Mouse (Mus musculus): ENCODE measurements around the gene Abhd15. TPM values are rescaled to one million over a fixed set of nuclear protein-coding genes. Genes with fewer than 3 reads are reported as not detected.

The Abhd15 gene
- polyA plus RNA-seq, 1 experiment from 2014 or later: 3.2 TPM

- ATAC-seq (replicated peaks; ENCODE audit: extremely low read depth, insufficient read depth, low FRiP score): peak; percentile 42
- H3K4me1 ChIP-seq (ENCODE audit: control insufficient read depth, insufficient read depth, low read length): peaks cover 66% of the 10 kb centered on the region
Observed at GRCm38 (mm10) chr11:77491502-77492291, 23.2 kb upstream of the Abhd15 start.

GRCm38 (mm10) chr11:77492311-77492871 is 22.5 kb upstream of the Abhd15 start:
- peak overlapping the region; percentile 95 for H3K9ac ChIP-seq (ENCODE audit: low read length)
- no peaks in the 10 kb centered on the region for H3K36me3 ChIP-seq (ENCODE audit: control insufficient read depth, insufficient read depth)
- ATAC-seq (replicated peaks; ENCODE audit: extremely low read depth, insufficient read depth, low FRiP score): no peak
- no peaks in the 10 kb centered on the region for H3K27me3 ChIP-seq (ENCODE audit: control insufficient read depth, insufficient read depth, low read length)
- H3K27ac ChIP-seq (ENCODE audit: low read length): peak overlapping the region; percentile 87
- H3K4me3 ChIP-seq (ENCODE audit: low read length): peak overlapping the region; percentile 95
- H3K4me2 ChIP-seq (ENCODE audit: low read depth, low read length): peak overlapping the region; percentile 96
- H3K9me3 ChIP-seq (replicated peaks; ENCODE audit: control insufficient read depth, low read length): no peaks in the 10 kb centered on the region
- H3K4me1 ChIP-seq (ENCODE audit: control insufficient read depth, insufficient read depth, low read length): peaks cover 65% of the 10 kb centered on the region
- WGBS: 0% methylated on average over 18 of the region's 18 CpGs

More at GRCm38 (mm10) chr11:77491502-77492291, 23.2 kb upstream of the Abhd15 start:
- H3K9me3 ChIP-seq (replicated peaks; ENCODE audit: control insufficient read depth, low read length): no peaks in the 10 kb centered on the region
- peak overlapping the region; percentile 95 for H3K4me3 ChIP-seq (ENCODE audit: low read length)
- WGBS: under 1% methylated on average over 23 of the region's 23 CpGs
- peak overlapping the region; percentile 96 for H3K4me2 ChIP-seq (ENCODE audit: low read depth, low read length)
- no peaks in the 10 kb centered on the region for H3K27me3 ChIP-seq (ENCODE audit: control insufficient read depth, insufficient read depth, low read length)
- peak overlapping the region; percentile 87 for H3K27ac ChIP-seq (ENCODE audit: low read length)
- H3K36me3 ChIP-seq (ENCODE audit: control insufficient read depth, insufficient read depth): no peaks in the 10 kb centered on the region
- peak overlapping the region; percentile 95 for H3K9ac ChIP-seq (ENCODE audit: low read length)

GRCm38 (mm10) chr11:77492911-77493332 is 22.0 kb upstream of the Abhd15 start:
- Histone ChIP-seq H3K27me3 (ENCODE audit: control insufficient read depth, insufficient read depth, low read length) (no peaks in the 10 kb centered on the region), H3K4me3 (ENCODE audit: low read length) (peak overlapping the region; percentile 95), H3K27ac (ENCODE audit: low read length) (peak overlapping the region; percentile 87), H3K9ac (ENCODE audit: low read length) (peak overlapping the region; percentile 95), H3K4me1 (ENCODE audit: control insufficient read depth, insufficient read depth, low read length) (peaks cover 66% of the 10 kb centered on the region), H3K4me2 (ENCODE audit: low read depth, low read length) (peak overlapping the region; percentile 96), H3K36me3 (ENCODE audit: control insufficient read depth, insufficient read depth) (no peaks in the 10 kb centered on the region), H3K9me3 (replicated peaks; ENCODE audit: control insufficient read depth, low read length) (no peaks in the 10 kb centered on the region)
- peak; percentile 79 for ATAC-seq (replicated peaks; ENCODE audit: extremely low read depth, insufficient read depth, low FRiP score)
- under 1% methylated on average over 29 of the region's 32 CpGs for WGBS

GRCm38 (mm10) chr11:77493512-77494343 is 21.2 kb upstream of the Abhd15 start, which contains the start of gene Git1:
Git1 (plus strand) TSS chr11:77493562.
- H3K4me1 ChIP-seq (ENCODE audit: control insufficient read depth, insufficient read depth, low read length): peaks cover 67% of the 10 kb centered on the region
- peak within 1 kb of the TSS; percentile 87 for H3K27ac ChIP-seq (ENCODE audit: low read length)
- H3K27me3 ChIP-seq (ENCODE audit: control insufficient read depth, insufficient read depth, low read length): no peaks in the 10 kb centered on the region
- no peaks in the 10 kb centered on the region for H3K36me3 ChIP-seq (ENCODE audit: control insufficient read depth, insufficient read depth)
- no peaks in the 10 kb centered on the region for H3K9me3 ChIP-seq (replicated peaks; ENCODE audit: control insufficient read depth, low read length)
- peak within 1 kb of the TSS; percentile 96 for H3K4me2 ChIP-seq (ENCODE audit: low read depth, low read length)
- 1% methylated on average over 52 of the region's 74 CpGs for WGBS
- ATAC-seq (replicated peaks; ENCODE audit: extremely low read depth, insufficient read depth, low FRiP score): no peak
- peak within 1 kb of the TSS; percentile 95 for H3K4me3 ChIP-seq (ENCODE audit: low read length)
- peak within 1 kb of the TSS; percentile 95 for H3K9ac ChIP-seq (ENCODE audit: low read length)

GRCm38 (mm10) chr11:77494344-77494676 is 20.6 kb upstream of the Abhd15 start:
- Histone ChIP-seq H3K27ac (ENCODE audit: low read length) (peak overlapping the region; percentile 87), H3K9me3 (replicated peaks; ENCODE audit: control insufficient read depth, low read length) (no peaks in the 10 kb centered on the region), H3K9ac (ENCODE audit: low read length) (peak overlapping the region; percentile 95), H3K4me2 (ENCODE audit: low read depth, low read length) (peak overlapping the region; percentile 95), H3K36me3 (ENCODE audit: control insufficient read depth, insufficient read depth) (peaks cover 1% of the 10 kb centered on the region; the same call in 1 of the 2 replicates), H3K27me3 (ENCODE audit: control insufficient read depth, insufficient read depth, low read length) (no peaks in the 10 kb centered on the region), H3K4me1 (ENCODE audit: control insufficient read depth, insufficient read depth, low read length) (peaks cover 66% of the 10 kb centered on the region), H3K4me3 (ENCODE audit: low read length) (peak overlapping the region; percentile 95)
- no peak for ATAC-seq (replicated peaks; ENCODE audit: extremely low read depth, insufficient read depth, low FRiP score)
- WGBS: 20% methylated on average over 4 of the region's 4 CpGs

- WGBS: 59% methylated on average over 6 of the region's 6 CpGs
- Histone ChIP-seq H3K4me3 (ENCODE audit: low read length) (peak overlapping the region; percentile 95), H3K9ac (ENCODE audit: low read length) (peak overlapping the region; percentile 95), H3K27me3 (ENCODE audit: control insufficient read depth, insufficient read depth, low read length) (no peaks in the 10 kb centered on the region), H3K4me2 (ENCODE audit: low read depth, low read length) (peak overlapping the region; percentile 95), H3K27ac (ENCODE audit: low read length) (no peak overlapping the region; the same call in 1 of the 2 replicates), H3K4me1 (ENCODE audit: control insufficient read depth, insufficient read depth, low read length) (peaks cover 66% of the 10 kb centered on the region), H3K36me3 (ENCODE audit: control insufficient read depth, insufficient read depth) (peaks cover 5% of the 10 kb centered on the region; the same call in 1 of the 2 replicates), H3K9me3 (replicated peaks; ENCODE audit: control insufficient read depth, low read length) (no peaks in the 10 kb centered on the region)
- ATAC-seq (replicated peaks; ENCODE audit: extremely low read depth, insufficient read depth, low FRiP score): no peak
Observed at GRCm38 (mm10) chr11:77494782-77495181, 20.1 kb upstream of the Abhd15 start.

GRCm38 (mm10) chr11:77495507-77495906 is 19.4 kb upstream of the Abhd15 start:
- Histone ChIP-seq H3K4me1 (ENCODE audit: control insufficient read depth, insufficient read depth, low read length) (peaks cover 60% of the 10 kb centered on the region), H3K4me2 (ENCODE audit: low read depth, low read length) (no peak overlapping the region), H3K27ac (ENCODE audit: low read length) (no peak overlapping the region; the same call in 1 of the 2 replicates), H3K27me3 (ENCODE audit: control insufficient read depth, insufficient read depth, low read length) (no peaks in the 10 kb centered on the region), H3K9me3 (replicated peaks; ENCODE audit: control insufficient read depth, low read length) (no peaks in the 10 kb centered on the region), H3K36me3 (ENCODE audit: control insufficient read depth, insufficient read depth) (peaks cover 12% of the 10 kb centered on the region), H3K4me3 (ENCODE audit: low read length) (no peak overlapping the region), H3K9ac (ENCODE audit: low read length) (peak overlapping the region; percentile 38; the same call in 1 of the 2 replicates)
- no peak for ATAC-seq (replicated peaks; ENCODE audit: extremely low read depth, insufficient read depth, low FRiP score)

- 50% methylated on average over 6 of the region's 6 CpGs for WGBS
- no peak overlapping the region for H3K4me3 ChIP-seq (ENCODE audit: low read length)
- H3K9ac ChIP-seq (ENCODE audit: low read length): peak overlapping the region; percentile 48
- H3K9me3 ChIP-seq (replicated peaks; ENCODE audit: control insufficient read depth, low read length): no peaks in the 10 kb centered on the region
- peak overlapping the region; percentile 88 for H3K27ac ChIP-seq (ENCODE audit: low read length)
- ATAC-seq (replicated peaks; ENCODE audit: extremely low read depth, insufficient read depth, low FRiP score): peak; percentile 14; the same call in 1 of the 2 replicates
- H3K4me1 ChIP-seq (ENCODE audit: control insufficient read depth, insufficient read depth, low read length): peaks cover 45% of the 10 kb centered on the region
- H3K4me2 ChIP-seq (ENCODE audit: low read depth, low read length): no peak overlapping the region
- H3K27me3 ChIP-seq (ENCODE audit: control insufficient read depth, insufficient read depth, low read length): no peaks in the 10 kb centered on the region
- H3K36me3 ChIP-seq (ENCODE audit: control insufficient read depth, insufficient read depth): peaks cover 12% of the 10 kb centered on the region
Observed at GRCm38 (mm10) chr11:77497341-77497756, 17.6 kb upstream of the Abhd15 start.
